Mouse (Mus musculus) heart, postnatal 36 days (tissue): Measurements from ENCODE around the gene Psmc2. TPM values are rescaled to one million over a fixed set of nuclear protein-coding genes. Genes with fewer than 3 reads are reported as not detected.

Experiments
- DNase-seq, 2 experiments: peaks; one replicate each; pipeline ENCODE4 v3.0.0; 2021 to 2022
- intact Hi-C: fragments of 180-260 bp; cut with DNase I; formaldehyde crosslinking; loops from one replicate; pipeline ENCODE4 v1.15.1; 2025
- total RNA-seq, 2 experiments: library from RNA; stranded (reverse); gene quantifications; 2 replicates each; pipeline ENCODE4 v1.2.3; 2021

Psmc2 gene
- 100 to 1,000 TPM in 1 of 2 experiments, 10 to 100 TPM in 1; 98.9 to 103 TPM for total RNA-seq

DNA sequence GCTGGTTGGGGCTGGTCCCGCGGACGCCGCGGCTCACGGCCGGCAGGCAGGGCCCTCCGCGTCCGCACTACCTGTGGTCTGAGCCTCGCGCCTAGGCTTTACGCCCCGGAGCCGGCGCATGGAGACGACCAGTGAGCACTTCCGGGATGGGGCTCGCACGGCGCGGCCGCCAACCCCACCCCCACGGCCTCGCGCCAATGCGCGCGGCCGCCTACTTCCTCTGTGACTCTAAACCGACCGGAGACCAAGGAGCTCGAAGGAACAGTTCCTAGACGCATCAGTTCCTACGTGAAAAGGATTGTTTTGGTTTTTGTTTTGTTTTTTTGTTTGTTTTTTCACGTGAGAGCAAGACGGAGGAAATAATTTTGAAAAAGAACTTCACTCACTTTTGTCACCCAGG is at the start of gene Psmc2, which contains the start of gene Dnajc2:
Gene Psmc2, plus strand, starts transcription at position 231 of the 400 bp plus-strand sequence.
Gene Dnajc2, minus strand, starts transcription at position 199 of the 400 bp plus-strand sequence.
- DNase-seq, result peak; percentile 86 to 87
- intact Hi-C loops, result loop anchor here (5.0 kb wide), 1 partner anchor 83 kb away; the partner anchor contains the start of gene Napepld

DNA sequence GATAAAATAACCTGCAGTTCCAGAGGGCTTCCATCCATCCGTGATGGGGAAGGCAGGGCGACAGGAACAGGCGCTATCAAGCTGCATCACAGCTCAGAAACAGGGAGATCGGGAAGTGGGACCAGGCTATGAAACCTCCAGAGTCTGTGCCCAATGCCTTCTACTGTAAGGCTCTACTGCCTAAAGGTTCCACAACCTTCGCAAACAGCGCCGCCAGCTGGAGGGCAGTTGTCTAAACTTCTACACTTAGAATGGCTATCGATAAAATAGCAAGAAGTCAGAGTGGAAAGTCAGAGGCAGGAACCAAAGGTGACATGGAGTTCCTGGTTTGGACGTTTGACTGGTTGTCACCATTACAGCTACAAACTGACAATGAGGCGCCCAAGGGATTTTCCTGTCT is 49.5 kb upstream of the Psmc2 start:
- intact Hi-C loops, result loop anchor here (1.0 to 10.0 kb wide), 2 partner anchors 77 to 471 kb away; no protein-coding TSS in a partner anchor
- DNase-seq, result peak; percentile 56 to 76

DNA sequence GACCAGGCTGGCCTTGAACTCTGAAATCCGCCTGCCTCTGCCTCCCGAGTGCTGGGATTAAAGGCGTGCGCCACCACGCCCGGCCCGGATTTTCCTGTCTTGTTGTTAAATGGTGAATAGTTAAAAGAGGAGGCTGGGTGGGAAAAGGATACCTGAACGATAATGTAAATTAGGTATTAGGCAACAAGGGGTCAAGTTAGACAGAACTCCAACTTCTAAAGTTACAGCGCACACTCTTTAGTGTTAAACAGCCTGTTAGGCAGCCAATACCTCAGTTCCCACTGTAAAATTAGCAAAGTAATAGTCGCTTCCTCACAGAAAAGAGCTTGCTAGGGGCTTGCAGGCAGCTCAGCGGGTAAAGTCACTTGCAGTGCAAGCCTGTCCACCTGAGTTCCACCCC is 49.0 kb upstream of the Psmc2 start:
- DNase-seq, result no peak
- intact Hi-C loops, result loop anchor here (2.0 to 10.0 kb wide), 2 partner anchors 31 to 471 kb away; no protein-coding TSS in a partner anchor

DNA sequence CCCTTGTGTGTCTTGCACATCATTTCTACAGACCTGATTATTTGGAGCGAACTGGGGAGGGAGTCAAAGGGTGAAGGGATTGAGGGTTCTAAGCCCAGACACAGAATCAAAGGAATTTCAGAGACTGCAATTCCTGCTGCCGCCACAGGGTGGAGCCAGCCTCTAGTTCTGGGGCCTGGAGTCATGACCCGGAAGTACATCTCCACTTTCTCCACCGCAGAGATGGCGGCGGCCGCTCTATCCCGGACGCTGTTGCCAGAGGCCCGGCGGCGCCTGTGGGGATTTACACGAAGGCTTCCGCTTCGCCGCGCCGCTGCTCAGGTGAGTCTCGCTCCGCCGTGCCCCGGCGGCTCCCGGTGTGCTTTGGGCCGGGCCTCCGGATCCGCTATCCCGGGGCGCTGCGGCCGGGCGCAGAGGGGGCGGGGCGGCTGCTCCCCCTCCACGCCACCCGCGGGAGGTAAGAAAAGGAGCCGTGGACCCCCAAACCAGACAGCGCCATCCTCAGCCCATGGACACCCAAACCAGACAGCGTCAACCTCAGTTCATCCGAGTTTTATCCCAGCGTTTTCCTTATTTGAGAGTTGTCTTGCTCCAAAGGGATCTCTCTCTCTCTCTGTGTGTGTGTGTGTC is 48.0 kb upstream of the Psmc2 start, which contains the start of gene Pmpcb:
Gene Pmpcb, plus strand, starts transcription at position 186 of the 630 bp plus-strand sequence.
- peak; percentile 87 to 89 for DNase-seq
- intact Hi-C loops, result loop anchor here (1.0 to 10.0 kb wide), 3 partner anchors 32 to 472 kb away; no protein-coding TSS in a partner anchor

DNA sequence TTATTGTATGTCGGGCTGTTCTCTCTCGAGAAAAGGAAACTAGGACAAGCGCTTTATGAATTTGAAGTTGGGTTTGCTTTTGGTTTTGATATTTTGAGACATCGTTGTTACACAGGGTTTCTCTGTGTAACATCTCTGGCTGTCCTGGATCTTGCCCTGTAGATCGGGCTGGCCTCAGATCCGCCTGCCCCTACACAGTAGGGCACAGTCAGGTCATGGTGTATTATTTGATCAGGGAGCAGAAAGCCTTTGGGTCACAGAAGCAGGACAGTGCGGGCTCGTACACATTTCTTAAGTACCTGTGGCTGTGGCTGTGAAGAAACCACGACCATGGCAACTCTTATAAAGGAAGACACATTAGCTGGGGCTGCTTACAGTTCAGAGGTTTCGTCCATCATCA is 47.5 kb upstream of the Psmc2 start:
- DNase-seq, result no peak
- intact Hi-C loops, result loop anchor here (1.0 to 10.0 kb wide), 3 partner anchors 33 to 473 kb away; no protein-coding TSS in a partner anchor

DNA sequence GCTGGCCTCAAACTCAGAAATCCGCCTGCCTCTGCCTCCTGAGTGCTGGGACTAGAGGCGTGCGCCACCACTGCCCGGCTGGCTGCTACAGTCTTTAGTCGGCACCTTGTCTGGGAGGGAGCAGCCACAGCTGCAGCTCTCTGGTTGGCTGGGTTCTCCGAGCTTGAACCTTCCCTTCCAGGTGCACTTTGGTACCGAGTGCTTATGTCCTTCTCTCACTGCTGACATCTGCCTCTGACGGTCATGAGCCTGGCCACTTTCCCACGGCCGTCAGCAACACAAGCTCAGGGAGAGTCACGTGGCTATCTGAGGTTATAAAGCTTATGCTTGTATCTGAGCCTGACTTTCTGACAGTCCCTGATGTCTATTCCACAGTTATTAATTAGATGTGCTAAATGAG is 46.0 kb upstream of the Psmc2 start:
- no peak for DNase-seq
- intact Hi-C loops, result loop anchor here (10.0 kb wide), 1 partner anchor 474 kb away; no protein-coding TSS in a partner anchor

DNA sequence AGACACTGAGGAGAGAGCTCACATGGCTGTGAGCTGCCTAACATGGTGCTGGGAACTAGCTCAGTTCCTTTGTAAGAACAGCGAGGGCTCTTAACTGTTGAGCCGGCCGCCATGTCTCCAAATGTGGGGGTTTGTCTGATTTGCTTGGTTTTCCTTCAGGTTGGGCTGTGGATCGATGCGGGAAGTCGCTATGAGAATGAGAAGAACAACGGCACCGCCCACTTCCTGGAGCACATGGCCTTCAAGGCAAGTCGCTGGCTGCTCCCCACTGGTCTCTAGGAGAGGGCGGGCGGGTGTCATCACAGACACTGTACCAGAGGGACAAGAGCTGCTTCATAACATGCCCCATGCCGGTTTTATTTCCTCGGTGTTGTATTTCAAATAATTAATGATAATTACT is 45.2 kb upstream of the Psmc2 start:
- intact Hi-C loops, result loop anchor here (10.0 kb wide), 1 partner anchor 475 kb away; no protein-coding TSS in a partner anchor

DNA sequence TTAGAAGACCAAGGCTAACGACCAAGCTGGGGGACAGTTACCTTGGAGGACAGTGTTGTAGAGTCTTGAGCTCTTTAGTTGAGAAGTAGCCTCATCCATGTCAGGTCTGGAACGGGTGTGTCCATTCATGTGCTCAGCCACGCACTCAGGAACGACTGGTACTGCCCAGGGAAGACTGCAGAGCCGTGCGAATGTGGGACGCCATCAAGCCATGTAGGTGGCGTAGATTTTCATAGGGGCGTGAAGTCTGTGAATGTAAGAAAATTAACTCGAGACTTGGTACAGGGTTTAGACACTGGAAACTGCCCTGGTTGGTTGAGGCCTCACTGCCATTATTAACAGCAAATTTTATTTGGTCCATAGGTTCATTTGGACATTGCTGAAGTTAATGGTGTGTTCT is 41.5 kb upstream of the Psmc2 start:
- no peak for DNase-seq
- intact Hi-C loops, result no loop called here

More for the DNA sequence above, 45.2 kb upstream of the Psmc2 start:
- DNase-seq, result no peak

DNA sequence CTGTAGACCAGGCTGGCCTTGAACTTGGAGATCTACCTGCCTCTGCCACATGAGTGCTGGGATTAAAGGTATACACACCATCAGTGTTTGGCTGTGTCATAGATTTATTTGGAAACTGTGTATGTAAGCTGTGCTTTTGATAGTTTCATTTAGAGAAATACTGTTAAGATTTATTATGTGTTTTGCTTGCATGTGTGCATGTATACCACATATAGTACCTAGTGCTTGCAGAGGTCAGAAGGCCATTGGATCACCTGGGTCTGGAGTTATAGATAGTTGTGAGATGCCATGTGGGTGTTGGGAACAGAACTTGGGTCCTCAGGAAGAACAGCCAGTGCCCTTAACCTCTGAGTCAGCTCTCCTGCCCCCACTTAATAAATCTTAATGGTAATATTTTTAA is 40.4 kb upstream of the Psmc2 start:
- no peak for DNase-seq
- intact Hi-C loops, result no loop called here

DNA sequence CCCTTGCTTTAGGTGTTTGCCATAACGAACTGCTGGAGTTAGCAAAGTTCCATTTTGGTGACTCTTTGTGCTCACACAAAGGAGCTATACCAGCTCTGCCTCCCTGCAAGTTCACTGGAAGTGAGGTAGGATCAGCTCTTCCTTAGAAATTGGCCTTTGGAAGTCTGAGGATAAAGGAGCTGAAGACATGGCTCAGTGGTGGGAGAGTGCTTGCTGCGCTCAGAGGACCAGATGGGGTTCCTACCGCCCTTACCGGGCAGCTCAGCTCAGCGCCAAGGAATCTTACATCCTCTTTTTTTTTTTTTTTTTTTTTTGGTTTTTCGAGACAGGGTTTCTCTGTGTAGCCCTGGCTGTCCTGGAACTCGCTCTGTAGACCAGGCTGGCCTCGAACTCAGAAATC is 39.1 kb upstream of the Psmc2 start:
- intact Hi-C loops, result no loop called here
- DNase-seq, result no peak

DNA sequence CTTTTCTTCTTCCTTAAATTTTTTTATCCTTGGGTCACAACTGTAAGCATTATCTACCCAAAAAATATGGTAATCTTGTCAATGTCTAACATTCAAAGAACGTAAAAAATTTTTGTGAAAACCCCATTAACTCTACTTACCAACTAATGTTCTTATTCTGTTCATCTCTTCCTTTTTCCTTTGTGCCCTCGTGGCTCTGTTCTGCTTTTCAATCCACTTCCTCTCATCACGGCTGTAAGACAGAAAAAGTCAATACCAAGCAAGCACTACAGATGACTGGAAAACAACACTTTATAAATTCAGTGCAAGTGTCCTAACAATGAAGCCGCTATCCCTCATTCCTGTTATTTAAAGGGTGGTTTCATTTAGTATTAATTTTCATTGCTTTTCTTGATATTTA is 16.6 kb upstream of the Psmc2 start:
- intact Hi-C loops, result no loop called here
- DNase-seq, result no peak

DNA sequence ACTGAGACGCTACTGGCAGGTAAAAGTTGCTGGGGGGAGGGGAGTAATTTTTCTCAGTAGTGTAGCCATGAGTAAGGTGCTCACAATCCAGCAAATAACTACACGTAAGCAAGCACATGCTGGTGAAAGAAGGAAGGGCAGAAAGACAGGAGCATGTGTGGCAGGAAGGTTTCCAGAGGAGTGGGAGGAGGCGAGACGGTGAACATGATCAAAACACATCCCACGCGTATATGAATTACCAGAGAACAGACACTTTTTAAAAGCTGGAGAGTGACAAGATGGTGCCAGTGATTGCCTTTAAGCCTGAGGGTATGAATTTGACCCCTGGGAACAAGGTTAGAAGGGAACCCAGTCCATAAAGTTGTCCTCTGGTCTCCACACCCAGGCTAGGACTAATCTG is 15.2 kb upstream of the Psmc2 start:
- intact Hi-C loops, result no loop called here
- no peak for DNase-seq

DNA sequence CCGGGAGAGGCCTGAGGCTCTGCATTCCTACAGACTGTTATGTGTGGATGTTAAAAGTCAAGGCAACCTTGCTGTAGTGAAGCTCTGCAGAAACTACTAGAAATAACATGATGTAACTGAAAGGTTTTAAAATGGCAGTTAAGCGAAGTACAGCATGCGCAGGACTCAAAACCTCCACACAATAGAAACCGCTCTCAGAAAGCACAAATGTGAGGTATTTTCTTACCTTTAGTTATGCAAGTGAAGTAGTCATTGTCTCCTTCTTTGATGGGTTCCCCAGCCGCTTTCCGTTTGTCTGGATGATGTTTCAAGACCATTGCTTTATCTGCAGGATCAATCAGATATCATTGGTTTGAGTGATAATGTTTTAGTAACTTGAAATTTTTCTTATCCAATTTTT is 8.6 kb upstream of the Psmc2 start:
- intact Hi-C loops, result no loop called here
- no peak for DNase-seq

DNA sequence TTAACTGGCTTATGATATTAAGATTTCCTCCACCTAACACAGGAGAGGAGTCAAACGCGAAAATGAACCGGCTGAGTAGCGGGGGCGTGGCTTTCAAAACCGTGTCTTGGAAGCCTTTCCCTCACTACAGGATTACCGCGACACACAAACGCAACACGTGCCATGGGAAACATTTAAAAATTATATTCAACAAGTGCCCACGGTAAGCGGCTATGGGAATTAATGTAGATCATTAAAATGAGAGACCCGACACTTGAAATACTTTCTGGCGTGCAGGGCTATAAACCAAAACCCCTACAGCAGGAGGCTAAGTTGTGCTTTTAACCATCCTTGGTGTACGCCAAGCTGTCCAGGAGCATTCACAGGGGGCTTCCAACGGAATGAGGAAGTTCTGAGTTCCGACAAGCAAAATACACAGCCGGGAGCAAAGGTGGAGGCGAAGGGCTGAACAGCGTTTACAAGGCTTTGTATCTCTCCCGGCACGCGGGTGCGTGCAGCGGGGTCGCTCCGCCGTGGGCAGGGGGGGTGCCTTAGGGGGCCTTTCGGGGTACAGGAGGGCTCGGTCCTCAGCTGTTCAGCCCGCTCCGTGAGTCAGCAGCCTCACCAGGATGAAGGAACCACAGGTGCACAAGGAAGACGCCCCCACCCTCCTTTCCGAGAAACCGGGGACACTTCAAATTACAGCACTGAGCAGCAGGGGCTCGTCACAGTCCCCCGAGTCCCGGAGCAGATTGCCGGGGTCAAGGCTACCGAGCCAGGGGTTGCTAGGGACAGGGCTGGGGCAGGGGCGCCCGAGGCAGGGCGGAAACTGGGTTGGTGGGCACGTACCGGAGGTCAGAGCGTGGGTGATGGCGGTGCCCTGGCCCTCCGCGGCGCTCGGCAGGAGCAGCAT is 676 bp upstream of the Psmc2 start:
- intact Hi-C loops, result loop anchor here (5.0 kb wide), 1 partner anchor 82 kb away; the partner anchor contains the start of gene Napepld
- no peak for DNase-seq

DNA sequence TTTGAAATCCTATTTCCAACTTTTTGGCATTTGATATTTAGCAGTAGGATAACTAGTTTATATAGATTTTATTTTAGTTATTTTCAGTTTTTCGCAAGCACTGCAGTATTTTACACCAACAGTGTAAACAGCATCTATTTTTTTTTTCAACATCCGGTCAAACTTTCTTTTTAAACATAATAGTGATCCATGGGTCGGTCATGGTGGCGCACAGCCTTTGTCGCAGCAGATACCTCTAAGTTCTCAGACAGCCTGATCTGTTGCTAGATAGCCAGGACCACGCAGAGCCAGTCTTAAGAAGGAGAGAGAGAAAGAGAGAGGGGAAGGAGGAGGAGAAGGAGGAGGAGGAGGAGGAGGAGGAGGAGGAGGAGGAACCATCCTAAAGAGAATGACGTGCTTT is 693 bp downstream of the Psmc2 start:
- peak in 1 of 2 experiments; percentile 8 for DNase-seq
- intact Hi-C loops, result loop anchor here (1.0 to 5.0 kb wide), 2 partner anchors 48 to 83 kb away; partner anchors contain the start of genes Napepld and Pmpcb

DNA sequence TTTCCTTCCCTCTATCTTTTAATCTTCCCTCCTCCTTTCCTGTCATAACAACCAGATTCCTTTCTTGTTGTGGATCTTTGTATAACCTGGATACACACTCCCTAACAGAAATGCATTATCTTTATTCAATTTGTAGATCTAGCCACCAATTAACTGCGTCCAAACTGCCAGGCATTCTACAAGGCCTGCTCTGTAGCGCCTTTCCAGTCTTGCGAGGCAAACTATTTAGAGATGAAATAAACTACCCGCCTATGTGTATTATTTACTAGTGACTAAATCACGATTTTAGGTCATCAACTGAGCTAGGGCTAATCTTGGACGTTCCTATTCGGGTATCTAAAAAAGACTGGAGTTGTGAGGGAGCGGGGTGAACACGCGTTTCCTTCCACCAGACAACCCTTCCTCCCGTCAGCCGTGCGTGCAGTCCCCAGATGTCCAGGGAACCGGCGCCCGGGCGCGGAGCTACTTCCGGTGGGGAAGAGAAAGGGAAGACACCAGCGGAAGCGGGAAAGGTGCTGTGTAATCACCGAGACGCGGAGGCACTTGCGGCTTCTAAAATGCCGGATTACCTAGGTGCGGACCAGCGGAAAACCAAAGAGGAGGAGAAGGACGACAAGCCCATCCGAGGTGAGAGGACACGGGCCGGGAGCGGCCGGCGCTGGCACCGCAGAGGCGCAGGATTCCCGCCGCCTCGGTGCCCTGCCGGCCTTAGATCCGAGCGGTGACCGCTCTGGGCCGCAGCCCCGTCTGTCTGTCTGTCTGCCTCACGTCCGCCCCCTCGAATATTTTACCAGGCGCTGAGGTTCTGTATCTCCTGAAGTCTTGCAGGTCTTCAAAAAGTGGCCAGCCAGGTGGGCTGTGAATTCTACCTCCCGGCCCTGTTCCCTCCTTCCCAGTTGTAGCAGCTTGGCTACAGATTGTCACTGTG is 1.4 kb downstream of the Psmc2 start:
- intact Hi-C loops, result loop anchor here (1.0 to 5.0 kb wide), 2 partner anchors 49 to 84 kb away; partner anchors contain the start of genes Napepld and Pmpcb
- DNase-seq, result peak; percentile 92 to 94

DNA sequence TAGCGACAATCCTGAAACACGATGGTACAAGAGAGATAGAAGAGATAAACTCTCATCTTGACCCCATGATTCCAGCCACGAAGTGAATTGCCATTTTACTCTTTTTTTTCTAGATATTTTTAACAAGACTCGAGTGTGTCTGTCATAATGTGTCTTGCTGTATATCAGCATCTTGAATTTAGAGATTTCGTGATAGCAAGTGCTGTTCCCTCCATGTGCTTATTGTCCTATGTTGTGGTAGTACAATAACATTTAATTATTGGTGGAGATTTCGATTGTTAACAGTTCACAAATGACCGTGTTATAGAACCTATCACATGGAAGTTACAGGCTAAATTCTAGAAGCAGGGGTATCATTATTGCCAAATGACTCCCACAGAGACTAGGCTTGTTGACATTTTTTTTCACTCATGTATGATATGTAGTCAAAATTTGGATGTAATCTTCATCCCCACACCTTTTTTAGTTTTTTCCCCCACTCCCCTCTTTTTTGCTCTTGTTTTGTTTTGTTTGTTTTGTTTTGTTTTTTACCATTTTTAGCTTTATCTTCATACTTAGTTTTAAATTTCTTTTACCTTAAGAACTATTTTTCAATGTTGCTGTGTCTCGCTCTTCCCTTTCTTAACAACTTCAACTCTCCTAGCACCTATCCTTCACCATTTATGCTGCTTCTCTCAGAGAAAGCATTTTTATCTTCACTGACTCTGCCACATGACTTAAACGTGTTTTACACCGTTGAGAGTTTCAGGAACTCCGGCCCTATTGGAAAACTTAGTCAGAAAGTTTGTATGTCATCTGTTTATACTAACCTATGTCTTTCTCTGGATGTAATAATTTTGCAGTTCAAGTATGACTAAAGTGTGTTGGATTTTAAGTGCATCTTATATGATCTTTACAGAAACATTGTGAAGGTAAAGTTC is 2.4 kb downstream of the Psmc2 start:
- intact Hi-C loops, result loop anchor here (5.0 kb wide), 1 partner anchor 85 kb away; the partner anchor contains the start of gene Napepld
- no peak for DNase-seq

DNA sequence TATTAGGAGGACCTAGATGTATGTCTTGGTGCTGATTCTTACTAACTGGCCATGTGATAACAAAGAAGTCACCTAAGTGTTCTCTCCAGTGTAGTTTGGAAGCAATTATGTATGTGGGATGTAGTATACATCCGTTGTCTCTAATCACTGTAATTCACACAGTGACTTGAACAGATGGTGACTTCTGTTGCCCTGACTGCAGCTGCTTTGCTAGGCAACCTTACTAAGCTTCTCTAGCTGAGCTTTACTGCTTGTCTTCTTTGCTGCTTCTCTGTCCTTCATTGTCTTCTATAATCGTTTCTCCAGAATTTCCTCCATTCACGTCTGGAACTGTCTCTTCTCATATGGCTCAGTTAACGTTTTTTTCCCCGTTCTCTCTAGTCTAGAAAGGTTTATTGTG is 4.0 kb downstream of the Psmc2 start:
- intact Hi-C loops, result loop anchor here (5.0 kb wide), 1 partner anchor 87 kb away; the partner anchor contains the start of gene Napepld

DNA sequence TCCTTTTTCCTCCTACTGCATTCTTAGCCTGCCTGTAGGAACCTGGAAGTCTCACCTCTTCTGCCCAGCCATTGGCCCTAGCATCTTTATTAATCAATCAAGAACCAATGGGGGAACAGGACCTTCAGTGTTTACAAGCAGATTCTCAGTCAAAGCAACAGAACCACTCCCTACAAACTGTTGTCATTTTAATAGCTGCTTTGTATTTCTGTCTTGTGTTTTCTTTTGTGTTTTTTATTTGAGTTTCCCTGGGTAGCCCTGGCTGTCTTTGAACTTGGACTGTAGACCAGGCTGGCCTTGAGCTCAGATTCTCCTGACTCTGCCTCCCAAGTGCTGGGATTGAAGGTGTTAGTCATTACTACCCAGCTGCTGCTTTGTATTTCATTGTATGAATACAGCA is 7.1 kb downstream of the Psmc2 start:
- intact Hi-C loops, result no loop called here
- no peak for DNase-seq

More for the DNA sequence above, 4.0 kb downstream of the Psmc2 start:
- no peak for DNase-seq
